Mouse (Mus musculus) lung, postnatal 0 days (tissue): ENCODE measurements at regions not wholly inside any gene's neighbourhood (a gene's known extent, or its start where the extent isn't known, plus 50 kb on each side); places are given as distances from the start of the nearest gene placed in this dataset.

Experiments used
- CTCF ChIP-seq: IDR thresholded peaks from 2 replicates; pipeline ENCODE4 v1.5.1; 2016; ENCODE audit warnings: antibody characterized with exemption, mild to moderate bottlenecking
- EP300 ChIP-seq: IDR thresholded peaks from 2 replicates; pipeline ENCODE4 v1.6.1; 2016; ENCODE audit warnings: antibody characterized with exemption, mild to moderate bottlenecking, control low read depth

- TF ChIP-seq CTCF (no peak), EP300 (no peak)
Observed at GRCm38 (mm10) chr12:15584721-15585120, 232.0 kb downstream of the Trib2 start.
